Mouse (Mus musculus): ENCODE measurements around the gene Birc6. TPM values are rescaled to one million over a fixed set of nuclear protein-coding genes. Genes with fewer than 3 reads are reported as not detected.

Gene Birc6
- polyA plus RNA-seq, 1 experiment = 98.6 TPM

- H3K27ac ChIP-seq (ENCODE audit: insufficient read depth, low read length) = no peak overlapping the region
- TF ChIP-seq CTCF (IDR thresholded peaks at IDR 0.05; ENCODE audit: extremely low read depth, insufficient read depth, low read length) (no peak), POLR2A (IDR thresholded peaks at IDR 0.05; ENCODE audit: extremely low read depth, insufficient read depth, low read length) (no peak)
- no peak overlapping the region for H3K4me3 ChIP-seq (ENCODE audit: insufficient read depth, low read length)
- no peaks in the 10 kb centered on the region for H3K4me1 ChIP-seq (ENCODE audit: control insufficient read depth, insufficient read depth, low read length)
Measured at GRCm38 (mm10) chr17:74543615-74544014, 15.5 kb downstream of the Birc6 start.

- no peaks in the 10 kb centered on the region for H3K4me1 ChIP-seq (ENCODE audit: control insufficient read depth, insufficient read depth, low read length)
- TF ChIP-seq CTCF (IDR thresholded peaks at IDR 0.05; ENCODE audit: extremely low read depth, insufficient read depth, low read length) (no peak), POLR2A (IDR thresholded peaks at IDR 0.05; ENCODE audit: extremely low read depth, insufficient read depth, low read length) (no peak)
- H3K4me3 ChIP-seq (ENCODE audit: insufficient read depth, low read length) = no peak overlapping the region
- no peak overlapping the region for H3K27ac ChIP-seq (ENCODE audit: insufficient read depth, low read length)
Measured at GRCm38 (mm10) chr17:74554118-74554517, 26.0 kb downstream of the Birc6 start.

- Histone ChIP-seq H3K27ac (ENCODE audit: insufficient read depth, low read length) (no peak overlapping the region), H3K4me3 (ENCODE audit: insufficient read depth, low read length) (no peak overlapping the region), H3K4me1 (ENCODE audit: control insufficient read depth, insufficient read depth, low read length) (no peaks in the 10 kb centered on the region)
- no peak for TF ChIP-seq CTCF (IDR thresholded peaks at IDR 0.05; ENCODE audit: extremely low read depth, insufficient read depth, low read length)
- TF ChIP-seq POLR2A (IDR thresholded peaks at IDR 0.05; ENCODE audit: extremely low read depth, insufficient read depth, low read length) = no peak
Measured at GRCm38 (mm10) chr17:74559891-74560290, 31.8 kb downstream of the Birc6 start.

- Histone ChIP-seq H3K4me3 (ENCODE audit: insufficient read depth, low read length) (no peak overlapping the region), H3K27ac (ENCODE audit: insufficient read depth, low read length) (no peak overlapping the region), H3K4me1 (ENCODE audit: control insufficient read depth, insufficient read depth, low read length) (no peaks in the 10 kb centered on the region)
- TF ChIP-seq CTCF (IDR thresholded peaks at IDR 0.05; ENCODE audit: extremely low read depth, insufficient read depth, low read length) = no peak
- no peak for TF ChIP-seq POLR2A (IDR thresholded peaks at IDR 0.05; ENCODE audit: extremely low read depth, insufficient read depth, low read length)
Measured at GRCm38 (mm10) chr17:74564151-74564550, 36.1 kb downstream of the Birc6 start.

- no peak for TF ChIP-seq POLR2A (IDR thresholded peaks at IDR 0.05; ENCODE audit: extremely low read depth, insufficient read depth, low read length)
- no peak for TF ChIP-seq CTCF (IDR thresholded peaks at IDR 0.05; ENCODE audit: extremely low read depth, insufficient read depth, low read length)
- no peak overlapping the region for H3K4me3 ChIP-seq (ENCODE audit: insufficient read depth, low read length)
- no peaks in the 10 kb centered on the region for H3K4me1 ChIP-seq (ENCODE audit: control insufficient read depth, insufficient read depth, low read length)
- H3K27ac ChIP-seq (ENCODE audit: insufficient read depth, low read length) = no peak overlapping the region
Measured at GRCm38 (mm10) chr17:74569219-74569618, 41.1 kb downstream of the Birc6 start.

GRCm38 (mm10) chr17:74570585-74570984, 42.5 kb downstream of the Birc6 start:
- no peak overlapping the region for H3K27ac ChIP-seq (ENCODE audit: insufficient read depth, low read length)
- H3K4me3 ChIP-seq (ENCODE audit: insufficient read depth, low read length) = no peak overlapping the region
- TF ChIP-seq CTCF (IDR thresholded peaks at IDR 0.05; ENCODE audit: extremely low read depth, insufficient read depth, low read length) (no peak), POLR2A (IDR thresholded peaks at IDR 0.05; ENCODE audit: extremely low read depth, insufficient read depth, low read length) (no peak)
- H3K4me1 ChIP-seq (ENCODE audit: control insufficient read depth, insufficient read depth, low read length) = peaks cover 1% of the 10 kb centered on the region; the same call in 1 of the 2 replicates

- no peak overlapping the region for H3K27ac ChIP-seq (ENCODE audit: insufficient read depth, low read length)
- H3K4me3 ChIP-seq (ENCODE audit: insufficient read depth, low read length) = no peak overlapping the region
- TF ChIP-seq POLR2A (IDR thresholded peaks at IDR 0.05; ENCODE audit: extremely low read depth, insufficient read depth, low read length) (no peak), CTCF (IDR thresholded peaks at IDR 0.05; ENCODE audit: extremely low read depth, insufficient read depth, low read length) (no peak)
- peaks cover 4% of the 10 kb centered on the region; the same call in 1 of the 2 replicates for H3K4me1 ChIP-seq (ENCODE audit: control insufficient read depth, insufficient read depth, low read length)
Measured at GRCm38 (mm10) chr17:74577173-74577572, 49.1 kb downstream of the Birc6 start.

- no peak for TF ChIP-seq CTCF (IDR thresholded peaks at IDR 0.05; ENCODE audit: extremely low read depth, insufficient read depth, low read length)
- TF ChIP-seq POLR2A (IDR thresholded peaks at IDR 0.05; ENCODE audit: extremely low read depth, insufficient read depth, low read length) = no peak
- H3K27ac ChIP-seq (ENCODE audit: insufficient read depth, low read length) = no peak overlapping the region
- H3K4me1 ChIP-seq (ENCODE audit: control insufficient read depth, insufficient read depth, low read length) = peaks cover 4% of the 10 kb centered on the region; the same call in 1 of the 2 replicates
- no peak overlapping the region for H3K4me3 ChIP-seq (ENCODE audit: insufficient read depth, low read length)
Measured at GRCm38 (mm10) chr17:74579586-74579985, 51.5 kb downstream of the Birc6 start.

- TF ChIP-seq CTCF (IDR thresholded peaks at IDR 0.05; ENCODE audit: extremely low read depth, insufficient read depth, low read length) (no peak), POLR2A (IDR thresholded peaks at IDR 0.05; ENCODE audit: extremely low read depth, insufficient read depth, low read length) (no peak)
- Histone ChIP-seq H3K27ac (ENCODE audit: insufficient read depth, low read length) (no peak overlapping the region), H3K4me1 (ENCODE audit: control insufficient read depth, insufficient read depth, low read length) (peaks cover 2% of the 10 kb centered on the region; the same call in 1 of the 2 replicates), H3K4me3 (ENCODE audit: insufficient read depth, low read length) (no peak overlapping the region)
Measured at GRCm38 (mm10) chr17:74580738-74581137, 52.6 kb downstream of the Birc6 start.

GRCm38 (mm10) chr17:74586768-74587167, 58.7 kb downstream of the Birc6 start:
- Histone ChIP-seq H3K4me3 (ENCODE audit: insufficient read depth, low read length) (no peak overlapping the region), H3K27ac (ENCODE audit: insufficient read depth, low read length) (no peak overlapping the region), H3K4me1 (ENCODE audit: control insufficient read depth, insufficient read depth, low read length) (no peaks in the 10 kb centered on the region)
- TF ChIP-seq CTCF (IDR thresholded peaks at IDR 0.05; ENCODE audit: extremely low read depth, insufficient read depth, low read length) = no peak
- TF ChIP-seq POLR2A (IDR thresholded peaks at IDR 0.05; ENCODE audit: extremely low read depth, insufficient read depth, low read length) = no peak
